Mouse (Mus musculus): ENCODE measurements around the gene Smg6.

DNA sequence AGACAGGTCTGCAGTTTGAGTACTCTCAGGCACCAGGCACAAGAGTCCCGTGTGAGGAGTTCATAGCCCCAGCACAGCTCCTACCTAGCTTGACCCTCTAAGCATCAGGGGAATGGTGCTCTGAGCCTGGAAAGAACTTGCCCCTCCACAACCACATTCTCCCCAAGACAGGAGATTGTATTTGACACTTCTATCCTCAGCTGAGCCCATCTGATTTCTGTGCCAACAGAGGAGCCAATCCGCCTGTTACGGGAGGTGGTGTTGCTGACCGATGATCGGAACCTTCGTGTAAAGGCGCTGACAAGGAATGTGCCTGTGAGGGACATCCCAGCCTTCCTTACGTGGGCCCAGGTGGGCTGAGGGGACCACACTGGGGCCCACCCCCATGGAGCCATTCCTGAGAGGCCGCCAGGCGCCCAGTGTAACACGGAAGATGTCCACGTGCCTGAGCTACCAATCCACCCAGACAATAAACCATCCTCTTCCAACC, 237.0 kb downstream of the Smg6 start:
- TF ChIP-seq POLR2A (IDR thresholded peaks at IDR 0.05; ENCODE audit: borderline replicate concordance, extremely low read depth, low read depth, low read length) (no peak), CTCF (IDR thresholded peaks at IDR 0.05; ENCODE audit: insufficient read depth, low read length) (no peak)

Data from lung, adult 2 months (tissue).